Mouse (Mus musculus) myocyte (in vitro differentiated cells): ENCODE measurements at regions not wholly inside any gene's neighbourhood (a gene's known extent, or its start where the extent isn't known, plus 50 kb on each side); places are given as distances from the start of the nearest gene placed in this dataset.

Experiments used
- H3K27me3 ChIP-seq: one replicate; pipeline ENCODE4 v1.6.1; 2011; ENCODE audit not compliant: control insufficient read depth, insufficient read depth, insufficient read length
- H3K36me3 ChIP-seq: one replicate; pipeline ENCODE4 v1.6.1; 2011; ENCODE audit not compliant: control insufficient read depth, insufficient read depth
- H3K4me2 ChIP-seq: one replicate; pipeline ENCODE4 v1.6.1; 2011; ENCODE audit warnings: low read depth, control low read depth
- H3K4me3 ChIP-seq: one replicate; pipeline ENCODE4 v1.5.1; 2011; ENCODE audit warnings: mild to moderate bottlenecking, control low read depth, moderate library complexity
- H3K79me2 ChIP-seq: one replicate; pipeline ENCODE4 v1.6.1; 2011; ENCODE audit not compliant: control insufficient read depth, insufficient read depth
- H3ac ChIP-seq: one replicate; pipeline ENCODE4 v1.6.1; 2011; ENCODE audit not compliant: control insufficient read depth, insufficient read length
- CEBPB ChIP-seq: IDR thresholded peaks from 2 replicates; pipeline ENCODE4 v1.6.1; 2011; ENCODE audit warnings: mild to moderate bottlenecking, moderate library complexity; ENCODE audit not compliant: poor library complexity, insufficient read depth, severe bottlenecking
- E2F4 ChIP-seq: IDR thresholded peaks from one replicate; pipeline ENCODE4 v1.6.1; 2011; ENCODE audit warnings: mild to moderate bottlenecking, control low read depth, moderate library complexity; ENCODE audit not compliant: insufficient read depth
- MAX ChIP-seq: IDR thresholded peaks from one replicate; pipeline ENCODE4 v1.6.1; 2011; ENCODE audit warnings: low read depth, mild to moderate bottlenecking, control low read depth
- MYOD1 ChIP-seq, 3 experiments: IDR thresholded peaks; one replicate each; pipeline ENCODE4 v1.6.1; 2011; ENCODE audit warnings: control low read depth in 2 of 3, low read depth in 2 of 3, mild to moderate bottlenecking in 2 of 3, moderate library complexity in 1 of 3; ENCODE audit not compliant: insufficient read length in 2 of 3, control insufficient read depth in 1 of 3
- MYOG ChIP-seq, 3 experiments: IDR thresholded peaks; one replicate each; pipeline ENCODE4 v1.6.1; 2011; ENCODE audit warnings: control low read depth in 2 of 3, low read depth in 2 of 3, mild to moderate bottlenecking in 2 of 3; ENCODE audit not compliant: insufficient read length in 2 of 3, control insufficient read depth in 1 of 3, insufficient read depth in 1 of 3
- POLR2A ChIP-seq: IDR thresholded peaks from one replicate; pipeline ENCODE4 v1.6.1; 2011; ENCODE audit warnings: low read depth, mild to moderate bottlenecking, control low read depth, moderate library complexity; ENCODE audit not compliant: insufficient read length
- POLR2AphosphoS2 ChIP-seq: IDR thresholded peaks from one replicate; pipeline ENCODE4 v1.6.1; 2011; ENCODE audit warnings: low read depth, control low read depth; ENCODE audit not compliant: insufficient read length
- REST ChIP-seq: IDR thresholded peaks from one replicate; pipeline ENCODE4 v1.6.1; 2011; ENCODE audit warnings: mild to moderate bottlenecking, control low read depth, moderate library complexity; ENCODE audit not compliant: insufficient read depth, insufficient read length
- SRF ChIP-seq: IDR thresholded peaks from one replicate; pipeline ENCODE4 v1.6.1; 2011; ENCODE audit warnings: low read depth; ENCODE audit not compliant: control insufficient read depth, insufficient read length
- TCF12 ChIP-seq: IDR thresholded peaks from one replicate; pipeline ENCODE4 v1.6.1; 2011; ENCODE audit warnings: mild to moderate bottlenecking, control low read depth; ENCODE audit not compliant: poor library complexity, insufficient read depth, severe bottlenecking
- TCF3 ChIP-seq: IDR thresholded peaks from one replicate; pipeline ENCODE4 v1.6.1; 2011; ENCODE audit warnings: low read depth, control low read depth; ENCODE audit not compliant: insufficient read length
- USF1 ChIP-seq: IDR thresholded peaks from one replicate; pipeline ENCODE4 v1.6.1; 2011; ENCODE audit warnings: low read depth, mild to moderate bottlenecking, control low read depth, moderate library complexity

- Histone ChIP-seq H3K79me2 (no peaks in the 10 kb centered on the region), H3K36me3 (no peaks in the 10 kb centered on the region), H3ac (no peak overlapping the region), H3K27me3 (no peaks in the 10 kb centered on the region), H3K4me3 (no peak overlapping the region), H3K4me2 (peak overlapping the region; percentile 64)
- TF ChIP-seq REST (no peak), MAX (no peak), TCF12 (no peak), MYOD1 (IDR thresholded peaks at IDR 0.05; ENCODE audit: control insufficient read depth in 1 of 3, insufficient read length in 2 of 3, low read depth in 2 of 3) (no peak), POLR2AphosphoS2 (no peak), USF1 (no peak), E2F4 (no peak), TCF3 (no peak), MYOG (IDR thresholded peaks at IDR 0.05; ENCODE audit: control insufficient read depth in 1 of 3, insufficient read depth in 1 of 3, insufficient read length in 2 of 3, low read depth in 2 of 3) (no peak), SRF (no peak), POLR2A (no peak), CEBPB (no peak)
Observed at GRCm38 (mm10) chr9:49975938-49976671, 177.4 kb upstream of the Ncam1 start.

DNA sequence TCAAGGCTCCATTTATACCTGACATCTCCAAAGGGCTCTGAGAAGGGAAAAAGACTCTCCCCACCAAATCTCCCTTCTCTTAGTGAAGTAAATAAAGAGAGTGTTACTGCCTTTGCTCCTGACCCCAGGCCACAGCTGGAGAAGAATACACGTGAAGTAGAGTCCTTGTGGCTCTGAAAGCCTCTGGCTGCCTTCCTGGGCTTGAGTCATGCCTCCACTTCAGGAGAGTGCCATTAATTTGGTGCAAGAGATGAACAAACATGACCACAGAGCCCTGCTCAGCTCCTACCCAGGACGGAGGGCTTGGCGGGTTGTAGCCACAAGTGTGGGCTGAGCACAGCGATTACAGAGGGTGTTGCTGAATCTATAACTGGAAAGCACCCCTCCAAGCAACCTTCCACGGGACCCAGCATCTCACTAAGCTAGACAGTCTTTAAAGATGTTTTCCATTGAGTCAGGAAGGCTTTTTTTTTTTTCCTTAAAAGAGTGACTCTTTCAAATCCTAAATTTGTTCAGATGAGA is 175.3 kb upstream of the Ncam1 start:
- Histone ChIP-seq H3K27me3 (no peaks in the 10 kb centered on the region), H3ac (no peak overlapping the region), H3K79me2 (no peaks in the 10 kb centered on the region), H3K36me3 (no peaks in the 10 kb centered on the region), H3K4me2 (peak overlapping the region; percentile 58), H3K4me3 (no peak overlapping the region)
- TF ChIP-seq POLR2AphosphoS2: no peak
- peak in 1 of 3 experiments; percentile 49 for TF ChIP-seq MYOG (IDR thresholded peaks at IDR 0.05; ENCODE audit: control insufficient read depth in 1 of 3, insufficient read depth in 1 of 3, insufficient read length in 2 of 3, low read depth in 2 of 3)

GRCm38 (mm10) chr9:49969429-49969828 is 170.7 kb upstream of the Ncam1 start:
- H3ac ChIP-seq: no peak overlapping the region

GRCm38 (mm10) chr9:49964666-49965065 is 165.9 kb upstream of the Ncam1 start:
- H3K36me3 ChIP-seq: no peaks in the 10 kb centered on the region
- no peaks in the 10 kb centered on the region for H3K79me2 ChIP-seq
- no peak overlapping the region for H3ac ChIP-seq
- no peaks in the 10 kb centered on the region for H3K27me3 ChIP-seq
- no peak overlapping the region for H3K4me3 ChIP-seq
- TF ChIP-seq TCF12 (peak; percentile 1), MYOD1 (IDR thresholded peaks at IDR 0.05; ENCODE audit: control insufficient read depth in 1 of 3, insufficient read length in 2 of 3, low read depth in 2 of 3) (peak in 2 of 3 experiments; percentile 59 to 83), CEBPB (no peak), MYOG (IDR thresholded peaks at IDR 0.05; ENCODE audit: control insufficient read depth in 1 of 3, insufficient read depth in 1 of 3, insufficient read length in 2 of 3, low read depth in 2 of 3) (peak; percentile 55 to 83 (median 55))
- H3K4me2 ChIP-seq: no peak overlapping the region

More at GRCm38 (mm10) chr9:49969429-49969828, 170.7 kb upstream of the Ncam1 start:
- no peak for TF ChIP-seq CEBPB
- H3K27me3 ChIP-seq: no peaks in the 10 kb centered on the region
- no peak overlapping the region for H3K4me3 ChIP-seq
- no peaks in the 10 kb centered on the region for H3K79me2 ChIP-seq
- no peak overlapping the region for H3K4me2 ChIP-seq
- no peaks in the 10 kb centered on the region for H3K36me3 ChIP-seq

- H3K27me3 ChIP-seq: no peaks in the 10 kb centered on the region
- no peak overlapping the region for H3K4me3 ChIP-seq
- H3K36me3 ChIP-seq: no peaks in the 10 kb centered on the region
- H3K79me2 ChIP-seq: no peaks in the 10 kb centered on the region
- H3K4me2 ChIP-seq: no peak overlapping the region
- H3ac ChIP-seq: no peak overlapping the region
- TF ChIP-seq CEBPB (no peak), USF1 (no peak), TCF3 (no peak), POLR2AphosphoS2 (no peak), POLR2A (no peak), MAX (no peak), MYOG (IDR thresholded peaks at IDR 0.05; ENCODE audit: control insufficient read depth in 1 of 3, insufficient read depth in 1 of 3, insufficient read length in 2 of 3, low read depth in 2 of 3) (no peak), REST (no peak)
Observed at GRCm38 (mm10) chr9:49962561-49963071, 163.9 kb upstream of the Ncam1 start.
